Mouse (Mus musculus) kidney, embryonic 16.5 days (tissue): ENCODE data around the gene Hps5. TPM values are rescaled to one million over a fixed set of nuclear protein-coding genes. Genes with fewer than 3 reads are reported as not detected.

Experiments used
- ATAC-seq: fragments of 200-750 bp; cut with Nextera tagmentation; 2 replicates; pipeline ENCODE4 v1.8.0; 2017; ENCODE audit warnings: moderate TSS enrichment; ENCODE audit not compliant: low FRiP score, low TSS enrichment
- H3K27ac ChIP-seq: fragments of 300-500 bp; sonication (generic); 2 replicates; pipeline ENCODE4 v1.5.1; 2014; ENCODE audit warnings: low read length
- H3K27me3 ChIP-seq: fragments of 300-500 bp; sonication (generic); 2 replicates; pipeline ENCODE4 v1.6.1; 2014; ENCODE audit warnings: low read length, control low read depth, mixed read lengths; ENCODE audit not compliant: insufficient read depth
- H3K36me3 ChIP-seq: fragments of 300-500 bp; sonication (generic); 2 replicates; pipeline ENCODE4 v1.6.1; 2014; ENCODE audit warnings: low read length, control low read depth, mixed read lengths; ENCODE audit not compliant: insufficient read depth
- H3K4me1 ChIP-seq: fragments of 300-500 bp; sonication (generic); 2 replicates; pipeline ENCODE4 v1.6.1; 2014; ENCODE audit warnings: low read length, control low read depth, mixed read lengths; ENCODE audit not compliant: insufficient read depth
- H3K4me2 ChIP-seq: fragments of 300-500 bp; sonication (generic); replicated peaks from 2 replicates; pipeline ENCODE4 v1.6.1; 2014; ENCODE audit warnings: low read depth, low read length
- H3K4me3 ChIP-seq: fragments of 300-500 bp; sonication (generic); 2 replicates; pipeline ENCODE4 v1.5.1; 2014; ENCODE audit warnings: mild to moderate bottlenecking, low read length
- H3K9ac ChIP-seq: fragments of 300-500 bp; sonication (generic); replicated peaks from 2 replicates; pipeline ENCODE4 v1.6.1; 2014; ENCODE audit warnings: low read length
- H3K9me3 ChIP-seq: fragments of 300-500 bp; sonication (generic); 2 replicates; pipeline ENCODE4 v1.6.1; 2016; ENCODE audit warnings: low read length, control low read depth
- WGBS: fragments of 180-500 bp; shearing (Covaris S2); extraction: QIAGEN DNeasy Blood & Tissue Kit; methylation state at CpG from one replicate; pipeline ENCODE4 v1.1.7; 2014; 5-methylcytosine and 5-hydroxymethylcytosine counted together
- polyA plus RNA-seq: library from polyadenylated mRNA; unstranded; fragments of >200 nt; fragmentation: Nextera tagmentation; extraction: Ambion mirVana; gene quantifications from 2 replicates; pipeline ENCODE4 v1.2.1, GENCODE M21; 2015

Gene Hps5
- polyA plus RNA-seq, 1 experiment from 2014 or later, result 30.9 TPM

DNA sequence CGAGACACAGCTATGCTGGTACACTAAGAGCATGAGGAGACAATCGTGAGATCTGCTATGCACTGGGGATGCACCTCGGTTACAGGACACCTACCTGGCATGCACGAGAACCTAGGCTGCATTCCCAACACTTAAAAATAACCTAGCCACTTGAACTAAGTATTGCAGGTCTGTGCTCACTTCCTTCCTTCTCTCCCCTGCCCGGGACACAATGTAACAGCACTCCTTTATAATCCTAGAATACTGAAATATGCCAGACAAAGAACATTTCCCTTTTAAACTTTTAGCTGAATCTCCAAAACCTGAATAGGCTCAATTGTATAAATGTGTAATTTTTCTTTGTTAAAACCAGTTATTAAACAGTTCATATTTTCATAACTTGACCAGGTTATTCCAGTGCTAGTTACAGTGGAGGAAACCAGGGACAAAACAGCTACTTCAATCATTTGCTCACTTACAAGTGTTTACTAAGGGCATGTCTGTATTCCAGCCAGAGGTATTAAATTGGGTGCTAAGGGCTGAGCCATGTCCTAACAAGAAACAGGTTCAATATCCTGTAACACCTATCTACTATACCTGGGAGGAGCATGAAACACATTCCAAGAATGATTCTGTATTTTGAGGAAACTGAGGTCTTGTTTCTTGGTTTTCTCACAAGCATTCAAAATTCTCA, 6.6 kb downstream of the Hps5 start:
- H3K4me2 ChIP-seq, result no peak overlapping the region
- 0 out of 2 replicates have a peak, but pooled peaks cover 5% of the 10 kb centered on the region for H3K4me1 ChIP-seq
- H3K36me3 ChIP-seq, result peaks cover 33% of the 10 kb centered on the region
- no peaks in the 10 kb centered on the region for H3K9me3 ChIP-seq
- no peak overlapping the region for H3K27ac ChIP-seq
- no peak for ATAC-seq
- no peak overlapping the region for H3K9ac ChIP-seq
- H3K4me3 ChIP-seq, result no peak overlapping the region
- no peaks in the 10 kb centered on the region for H3K27me3 ChIP-seq
- 92% methylated on average over 5 of the region's 5 CpGs for WGBS

GRCm38 (mm10) chr7:46770706-46771105, 25.2 kb downstream of the Hps5 start:
- no peak overlapping the region for H3K27ac ChIP-seq
- no peak overlapping the region for H3K9ac ChIP-seq
- H3K4me2 ChIP-seq, result no peak overlapping the region
- no peaks in the 10 kb centered on the region for H3K27me3 ChIP-seq
- H3K4me1 ChIP-seq, result no peaks in the 10 kb centered on the region
- H3K4me3 ChIP-seq, result no peak overlapping the region
- WGBS, result 63% methylated on average over 4 of the region's 4 CpGs
- H3K9me3 ChIP-seq, result no peaks in the 10 kb centered on the region
- ATAC-seq, result no peak
- peaks cover 59% of the 10 kb centered on the region for H3K36me3 ChIP-seq

- 87% methylated on average over 7 of the region's 7 CpGs for WGBS
Observed at GRCm38 (mm10) chr7:46768451-46768850, 27.4 kb downstream of the Hps5 start.

DNA sequence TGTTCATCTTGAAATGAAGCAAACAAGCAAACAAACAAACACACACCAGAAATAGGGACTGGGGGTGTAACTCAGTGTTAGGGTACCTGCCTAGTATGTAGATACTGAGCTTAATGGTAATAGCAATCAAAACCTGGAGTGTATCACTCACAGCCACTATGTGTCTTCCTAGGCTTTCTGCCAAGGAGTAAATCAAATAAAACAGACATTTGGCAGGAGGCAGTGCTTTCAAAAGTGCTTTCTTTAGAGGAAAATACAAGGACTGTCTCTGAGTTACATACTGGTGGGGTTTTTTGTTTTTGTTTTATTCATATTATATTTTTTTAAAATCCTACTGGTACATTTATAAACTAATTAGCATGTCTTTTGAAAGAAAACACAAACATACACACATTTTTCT, 28.5 kb downstream of the Hps5 start:
- Histone ChIP-seq H3K9me3 (no peaks in the 10 kb centered on the region), H3K4me3 (no peak overlapping the region), H3K27ac (no peak overlapping the region), H3K9ac (no peak overlapping the region), H3K4me1 (no peaks in the 10 kb centered on the region), H3K4me2 (no peak overlapping the region), H3K36me3 (peaks cover 63% of the 10 kb centered on the region), H3K27me3 (no peaks in the 10 kb centered on the region)
- ATAC-seq, result no peak

More at GRCm38 (mm10) chr7:46768451-46768850, 27.4 kb downstream of the Hps5 start:
- H3K36me3 ChIP-seq, result peaks cover 61% of the 10 kb centered on the region
- no peak for ATAC-seq
- H3K27me3 ChIP-seq, result no peaks in the 10 kb centered on the region
- no peaks in the 10 kb centered on the region for H3K9me3 ChIP-seq
- no peak overlapping the region for H3K4me2 ChIP-seq
- no peak overlapping the region for H3K27ac ChIP-seq
- H3K4me3 ChIP-seq, result no peak overlapping the region
- no peak overlapping the region for H3K9ac ChIP-seq
- H3K4me1 ChIP-seq, result no peaks in the 10 kb centered on the region

- Histone ChIP-seq H3K9me3 (no peaks in the 10 kb centered on the region), H3K4me2 (no peak overlapping the region), H3K4me1 (no peaks in the 10 kb centered on the region), H3K36me3 (peaks cover 64% of the 10 kb centered on the region), H3K9ac (no peak overlapping the region), H3K27ac (no peak overlapping the region), H3K27me3 (no peaks in the 10 kb centered on the region), H3K4me3 (no peak overlapping the region)
- 94% methylated on average over 8 of the region's 8 CpGs for WGBS
- no peak for ATAC-seq
Observed at GRCm38 (mm10) chr7:46764672-46765071, 31.2 kb downstream of the Hps5 start.

GRCm38 (mm10) chr7:46762601-46763000, 33.3 kb downstream of the Hps5 start:
- Histone ChIP-seq H3K4me1 (no peaks in the 10 kb centered on the region), H3K36me3 (peaks cover 53% of the 10 kb centered on the region), H3K9ac (no peak overlapping the region), H3K27me3 (no peaks in the 10 kb centered on the region), H3K27ac (no peak overlapping the region), H3K9me3 (no peaks in the 10 kb centered on the region), H3K4me3 (no peak overlapping the region), H3K4me2 (no peak overlapping the region)
- ATAC-seq, result no peak
- 95% methylated on average over 5 of the region's 5 CpGs for WGBS

DNA sequence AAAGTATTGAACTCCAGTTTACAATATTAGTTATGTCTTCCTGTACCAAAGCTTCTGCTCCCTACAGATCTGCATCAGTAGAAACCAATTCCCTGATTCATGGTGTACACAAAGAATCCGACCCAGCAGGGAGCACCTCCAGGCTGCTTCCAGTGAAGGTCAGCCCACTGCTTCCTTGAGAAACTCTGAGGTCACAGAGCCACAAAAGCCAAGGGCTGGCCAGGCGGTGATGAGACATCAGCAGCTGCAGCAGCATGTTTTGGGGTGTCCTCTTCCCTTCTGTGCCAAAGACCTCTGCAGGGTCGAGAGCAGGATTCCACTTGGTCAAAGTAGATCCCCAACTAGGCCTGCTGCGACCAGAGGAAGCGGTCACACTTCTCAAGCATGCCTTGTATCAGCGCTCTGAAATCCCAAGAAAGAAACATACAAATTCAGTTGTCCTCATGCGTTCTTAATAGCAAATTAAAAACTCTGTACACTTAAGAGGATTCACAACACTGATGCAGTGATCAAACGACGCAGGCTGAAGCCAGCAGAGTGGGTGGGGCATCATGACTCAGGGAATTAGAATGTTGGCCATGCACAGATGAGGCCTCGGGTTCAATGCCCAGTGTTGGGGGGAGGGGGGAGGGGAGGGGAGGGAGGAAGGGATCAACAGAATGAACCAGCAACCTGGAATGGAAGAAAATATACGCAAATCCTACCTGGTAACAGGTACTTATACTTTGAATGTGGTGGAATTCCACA, 34.6 kb downstream of the Hps5 start:
- H3K27ac ChIP-seq, result no peak overlapping the region
- peaks cover 47% of the 10 kb centered on the region for H3K36me3 ChIP-seq
- no peak for ATAC-seq
- 78% methylated on average over 11 of the region's 11 CpGs for WGBS
- H3K4me2 ChIP-seq, result no peak overlapping the region
- H3K9ac ChIP-seq, result no peak overlapping the region
- no peak overlapping the region for H3K4me3 ChIP-seq
- H3K9me3 ChIP-seq, result no peaks in the 10 kb centered on the region
- H3K4me1 ChIP-seq, result no peaks in the 10 kb centered on the region
- no peaks in the 10 kb centered on the region for H3K27me3 ChIP-seq

GRCm38 (mm10) chr7:46751490-46751889, 44.4 kb downstream of the Hps5 start, which contains the start of gene Saa2:
Gene Saa2, plus strand, starts transcription at chr7:46751790.
- Histone ChIP-seq H3K4me1 (no peaks in the 10 kb centered on the region), H3K4me3 (no peak within 1 kb of the TSS), H3K4me2 (no peak within 1 kb of the TSS), H3K9ac (no peak within 1 kb of the TSS), H3K27me3 (no peaks in the 10 kb centered on the region), H3K27ac (no peak within 1 kb of the TSS), H3K9me3 (no peaks in the 10 kb centered on the region), H3K36me3 (no peaks in the 10 kb centered on the region)
- 64% methylated on average over 3 of the region's 3 CpGs for WGBS
- ATAC-seq, result no peak

DNA sequence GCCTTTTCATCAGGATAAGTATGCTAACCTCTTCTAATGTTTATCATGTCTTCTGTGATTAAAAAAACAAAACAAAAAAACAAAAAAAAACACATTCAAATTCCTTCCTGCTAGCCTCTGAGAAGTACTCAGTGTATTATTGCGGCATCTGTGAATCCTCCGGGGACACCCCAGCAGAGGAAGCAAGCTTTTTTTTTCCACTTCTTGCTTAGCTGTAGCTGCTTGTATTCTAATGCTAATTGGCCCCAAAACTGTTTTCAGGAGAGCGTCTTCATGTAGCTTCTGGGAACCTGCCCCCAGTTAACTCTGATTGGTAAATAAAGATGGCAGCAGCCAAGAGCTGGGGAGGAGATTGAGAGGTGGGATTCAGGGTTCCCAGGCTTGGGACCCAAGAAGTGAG, 47.4 kb downstream of the Hps5 start:
- ATAC-seq, result no peak
- Histone ChIP-seq H3K9ac (no peak overlapping the region), H3K9me3 (no peaks in the 10 kb centered on the region), H3K4me3 (no peak overlapping the region), H3K4me1 (no peaks in the 10 kb centered on the region), H3K27me3 (no peaks in the 10 kb centered on the region), H3K36me3 (no peaks in the 10 kb centered on the region), H3K4me2 (no peak overlapping the region), H3K27ac (no peak overlapping the region)
- 44% methylated on average over 3 of the region's 3 CpGs for WGBS

- Histone ChIP-seq H3K36me3 (no peaks in the 10 kb centered on the region), H3K4me2 (no peak overlapping the region), H3K9me3 (no peaks in the 10 kb centered on the region), H3K9ac (no peak overlapping the region), H3K27me3 (no peaks in the 10 kb centered on the region), H3K4me1 (no peaks in the 10 kb centered on the region), H3K27ac (no peak overlapping the region), H3K4me3 (no peak overlapping the region)
- no peak for ATAC-seq
- 82% methylated on average over 7 of the region's 7 CpGs for WGBS
Observed at GRCm38 (mm10) chr7:46746381-46746780, 49.5 kb downstream of the Hps5 start.
